ENCODE assay signal across 8 mouse cellular contexts in genomic region chr12:72086166-72086825, GRCm38 (mm10). TPM values are rescaled to one million over a fixed set of nuclear protein-coding genes. Genes with fewer than 3 reads are reported as not detected.
A peak's percentile ranks its signal among the peaks of the same experiment; 100 is the strongest.
DNase-seq lines count a peak whose midpoint lies in the region; ATAC-seq and TF ChIP-seq lines count a peak whose summit lies in the region.

No protein-coding gene starts in this region.

- peak overlapping the region; percentile 83 for H3K9ac ChIP-seq in hindbrain, embryonic 16.5 days (ENCODE audit: low read depth, low read length)
- H3K9ac ChIP-seq in midbrain, embryonic 15.5 days = peak overlapping the region; percentile 77

- peak overlapping the region; percentile 97 for H3K27ac ChIP-seq in spleen, adult 2 months (ENCODE audit: insufficient read depth, low read length)
- H3K27ac ChIP-seq in hindbrain, embryonic 16.5 days (ENCODE audit: low read depth, low read length) = peak overlapping the region; percentile 92
- peak overlapping the region; percentile 95 for H3K27ac ChIP-seq in midbrain, embryonic 15.5 days

- WGBS in spleen, adult 2 months = 5% methylated on average over 18 of the region's 18 CpGs
- WGBS in hindbrain, embryonic 16.5 days = 1% methylated on average over 18 of the region's 18 CpGs
- WGBS in midbrain, embryonic 15.5 days = 2% methylated on average over 18 of the region's 18 CpGs

- peak overlapping the region; percentile 93 for H3K4me3 ChIP-seq in spleen, adult 2 months (ENCODE audit: extremely low read depth, insufficient read depth, insufficient read length)
- peak overlapping the region; percentile 48 for H3K4me3 ChIP-seq in hindbrain, embryonic 16.5 days (ENCODE audit: low read length)
- peak overlapping the region; percentile 62 for H3K4me3 ChIP-seq in midbrain, embryonic 15.5 days

- H3K9me3 ChIP-seq in hindbrain, embryonic 16.5 days (ENCODE audit: control insufficient read depth, low read length) = no peaks in the 10 kb centered on the region
- H3K9me3 ChIP-seq in midbrain, embryonic 15.5 days = no peaks in the 10 kb centered on the region

- DNase-seq in cerebellum, adult 11 months = peak; percentile 22
- no peak for DNase-seq in cerebellum, adult 18-20 months
- no peak for DNase-seq in spleen, adult 2 months (ENCODE audit: low read depth in 1 of 2, low spot score in 2 of 2)
- no peak for DNase-seq in spleen, adult 18-20 months
- DNase-seq in T-cell, adult 2 months (ENCODE audit: low spot score) = no peak
- DNase-seq in adrenal gland, adult 18-20 months (ENCODE audit: low spot score in 2 of 2) = no peak

- peak overlapping the region; percentile 74 for H3K4me2 ChIP-seq in hindbrain, embryonic 16.5 days (ENCODE audit: low read length)
- H3K4me2 ChIP-seq in midbrain, embryonic 15.5 days = peak overlapping the region; percentile 80

- no peak for ATAC-seq in hindbrain, embryonic 16.5 days
- no peak; the same call in 1 of the 2 replicates for ATAC-seq in midbrain, embryonic 15.5 days (replicated peaks)

- no peak for TF ChIP-seq CTCF in spleen, adult 2 months (IDR thresholded peaks at IDR 0.05; ENCODE audit: extremely low read depth, insufficient read depth, insufficient read length, insufficient replicate concordance)

- peaks cover 4% of the 10 kb centered on the region; the same call in 1 of the 2 replicates for H3K27me3 ChIP-seq in spleen, adult 2 months (ENCODE audit: control insufficient read depth, insufficient read depth, low read length)
- H3K27me3 ChIP-seq in hindbrain, embryonic 16.5 days (replicated peaks; ENCODE audit: control insufficient read depth, insufficient read depth, low read length) = no peaks in the 10 kb centered on the region
- H3K27me3 ChIP-seq in midbrain, embryonic 15.5 days (replicated peaks) = no peaks in the 10 kb centered on the region

- 0 out of 2 replicates have a peak, but pooled peaks have one; percentile 24 for TF ChIP-seq POLR2A in spleen, adult 2 months (IDR thresholded peaks at IDR 0.05; ENCODE audit: low read depth, low read length)

- H3K4me1 ChIP-seq in spleen, adult 2 months (ENCODE audit: control insufficient read depth, insufficient read depth, insufficient read length) = peaks cover 10% of the 10 kb centered on the region
- H3K4me1 ChIP-seq in hindbrain, embryonic 16.5 days (ENCODE audit: control insufficient read depth, insufficient read depth, low read depth, low read length) = peaks cover 21% of the 10 kb centered on the region
- peaks cover 47% of the 10 kb centered on the region for H3K4me1 ChIP-seq in midbrain, embryonic 15.5 days

- H3K36me3 ChIP-seq in spleen, adult 2 months (ENCODE audit: control insufficient read depth, insufficient read depth, low read length) = peaks cover 5% of the 10 kb centered on the region
- H3K36me3 ChIP-seq in hindbrain, embryonic 16.5 days (ENCODE audit: control insufficient read depth, insufficient read depth, low read length) = peaks cover 2% of the 10 kb centered on the region; the same call in 1 of the 2 replicates
- 0 out of 2 replicates have a peak, but pooled peaks cover 2% of the 10 kb centered on the region for H3K36me3 ChIP-seq in midbrain, embryonic 15.5 days (replicated peaks)

RNA-seq across cellular contexts. Expression of gene Jkamp, which starts 0.9 kb away (rescaled TPM):
- polyA plus RNA-seq in spleen, adult 2 months (2012; rRNA removed) = 29.2 and 30.4 TPM in 2 replicates
- 129 TPM in 2 replicates for polyA plus RNA-seq in hindbrain, embryonic 16.5 days (2015; fragmentation: Nextera tagmentation; extraction: Ambion mirVana)
- 129 and 135 TPM in 2 replicates for polyA plus RNA-seq in midbrain, embryonic 15.5 days (2015; fragmentation: Nextera tagmentation; extraction: Ambion mirVana)
- total RNA-seq in adrenal gland, adult 18-20 months (2021) = 10 to 100 TPM; 36.5 to 49.8 TPM

RNA-seq across cellular contexts. Expression of gene L3hypdh, which starts 1.1 kb away (rescaled TPM):
- polyA plus RNA-seq in spleen, adult 2 months (2012; rRNA removed) = 2.4 and 3.6 TPM in 2 replicates
- 11.7 and 12.9 TPM in 2 replicates for polyA plus RNA-seq in hindbrain, embryonic 16.5 days (2015; fragmentation: Nextera tagmentation; extraction: Ambion mirVana)
- 10.7 and 11.8 TPM in 2 replicates for polyA plus RNA-seq in midbrain, embryonic 15.5 days (2015; fragmentation: Nextera tagmentation; extraction: Ambion mirVana)
- 10 to 100 TPM; 13.0 to 13.8 TPM for total RNA-seq in adrenal gland, adult 18-20 months (2021)

RNA-seq across cellular contexts. Expression of gene Gpr135, which starts 15.4 kb away (rescaled TPM):
- polyA plus RNA-seq in spleen, adult 2 months (2012; rRNA removed) = 0.30 and 0.58 TPM in 2 replicates
- polyA plus RNA-seq in hindbrain, embryonic 16.5 days (2015; fragmentation: Nextera tagmentation; extraction: Ambion mirVana) = 6.9 and 7.8 TPM in 2 replicates
- polyA plus RNA-seq in midbrain, embryonic 15.5 days (2015; fragmentation: Nextera tagmentation; extraction: Ambion mirVana) = 7.6 and 7.8 TPM in 2 replicates
- total RNA-seq in adrenal gland, adult 18-20 months (2021) = 1 to 10 TPM; 2.4 to 3.1 TPM
